Mouse (Mus musculus): Measurements from ENCODE around the gene Xylt1. TPM values are rescaled to one million over a fixed set of nuclear protein-coding genes. Genes with fewer than 3 reads are reported as not detected.

Xylt1 gene
- polyA plus RNA-seq, 1 experiment from 2014 or later: 2.1 TPM

GRCm38 (mm10) chr7:117381188-117381981 is 606 bp downstream of the Xylt1 start:
- Histone ChIP-seq H3K36me3 (no peaks in the 10 kb centered on the region), H3K4me3 (peak overlapping the region; percentile 74), H3K4me1 (peaks cover 26% of the 10 kb centered on the region), H3K9me3 (no peaks in the 10 kb centered on the region), H3K9ac (replicated peaks) (peak overlapping the region; percentile 74), H3K27ac (replicated peaks) (peak overlapping the region; percentile 76), H3K4me2 (replicated peaks) (peak overlapping the region; percentile 70), H3K27me3 (peaks cover 37% of the 10 kb centered on the region)
- WGBS: under 1% methylated on average over 63 of the region's 64 CpGs
- ATAC-seq (ENCODE audit: low FRiP score, low read depth): peak; percentile 78

- 34% methylated on average over 2 of the region's 2 CpGs for WGBS
- Histone ChIP-seq H3K27me3 (peaks cover 37% of the 10 kb centered on the region), H3K36me3 (no peaks in the 10 kb centered on the region), H3K4me3 (peak overlapping the region; percentile 74), H3K4me1 (peaks cover 26% of the 10 kb centered on the region), H3K4me2 (replicated peaks) (peak overlapping the region; percentile 70), H3K27ac (replicated peaks) (no peak overlapping the region), H3K9ac (replicated peaks) (peak overlapping the region; percentile 74), H3K9me3 (no peaks in the 10 kb centered on the region)
- no peak for ATAC-seq (ENCODE audit: low FRiP score, low read depth)
Observed at GRCm38 (mm10) chr7:117382006-117382405, 1.2 kb downstream of the Xylt1 start.

GRCm38 (mm10) chr7:117383147-117383940 is 2.6 kb downstream of the Xylt1 start:
- Histone ChIP-seq H3K4me1 (peaks cover 26% of the 10 kb centered on the region), H3K27me3 (peaks cover 26% of the 10 kb centered on the region), H3K9ac (replicated peaks) (no peak overlapping the region), H3K9me3 (no peaks in the 10 kb centered on the region), H3K4me2 (replicated peaks) (peak overlapping the region; percentile 70), H3K36me3 (no peaks in the 10 kb centered on the region), H3K27ac (replicated peaks) (no peak overlapping the region), H3K4me3 (0 out of 2 replicates have a peak overlapping the region, but pooled peaks have one; percentile 74)
- ATAC-seq (ENCODE audit: low FRiP score, low read depth): no peak
- WGBS: 68% methylated on average over 7 of the region's 7 CpGs

GRCm38 (mm10) chr7:117386376-117386775 is 5.6 kb downstream of the Xylt1 start:
- no peak overlapping the region for H3K9ac ChIP-seq (replicated peaks)
- no peak overlapping the region for H3K27ac ChIP-seq (replicated peaks)
- H3K4me2 ChIP-seq (replicated peaks): no peak overlapping the region
- H3K4me3 ChIP-seq: no peak overlapping the region
- 78% methylated on average over 4 of the region's 4 CpGs for WGBS
- H3K4me1 ChIP-seq: peaks cover 21% of the 10 kb centered on the region
- no peaks in the 10 kb centered on the region for H3K36me3 ChIP-seq
- H3K9me3 ChIP-seq: no peaks in the 10 kb centered on the region
- H3K27me3 ChIP-seq: peaks cover 8% of the 10 kb centered on the region
- no peak for ATAC-seq (ENCODE audit: low FRiP score, low read depth)

GRCm38 (mm10) chr7:117388284-117388988 is 7.7 kb downstream of the Xylt1 start:
- Histone ChIP-seq H3K4me3 (no peak overlapping the region), H3K27me3 (no peaks in the 10 kb centered on the region), H3K4me1 (peaks cover 5% of the 10 kb centered on the region; the same call in 1 of the 2 replicates), H3K4me2 (replicated peaks) (no peak overlapping the region), H3K9ac (replicated peaks) (no peak overlapping the region), H3K27ac (replicated peaks) (no peak overlapping the region), H3K9me3 (no peaks in the 10 kb centered on the region), H3K36me3 (no peaks in the 10 kb centered on the region)
- no peak for ATAC-seq (ENCODE audit: low FRiP score, low read depth)
- 86% methylated on average over 9 of the region's 9 CpGs for WGBS

GRCm38 (mm10) chr7:117389048-117389447 is 8.3 kb downstream of the Xylt1 start:
- H3K9ac ChIP-seq (replicated peaks): no peak overlapping the region
- no peaks in the 10 kb centered on the region for H3K9me3 ChIP-seq
- H3K27me3 ChIP-seq: no peaks in the 10 kb centered on the region
- WGBS: 91% methylated on average over 3 of the region's 3 CpGs
- H3K36me3 ChIP-seq: no peaks in the 10 kb centered on the region
- no peak overlapping the region for H3K4me2 ChIP-seq (replicated peaks)
- H3K4me1 ChIP-seq: peaks cover 3% of the 10 kb centered on the region; the same call in 1 of the 2 replicates
- H3K4me3 ChIP-seq: no peak overlapping the region
- ATAC-seq (ENCODE audit: low FRiP score, low read depth): no peak
- no peak overlapping the region for H3K27ac ChIP-seq (replicated peaks)

- Histone ChIP-seq H3K36me3 (no peaks in the 10 kb centered on the region), H3K27ac (replicated peaks) (no peak overlapping the region), H3K9me3 (no peaks in the 10 kb centered on the region), H3K4me1 (no peaks in the 10 kb centered on the region; the same call in 1 of the 2 replicates), H3K4me3 (no peak overlapping the region), H3K4me2 (replicated peaks) (no peak overlapping the region), H3K27me3 (no peaks in the 10 kb centered on the region), H3K9ac (replicated peaks) (no peak overlapping the region)
- no peak for ATAC-seq (ENCODE audit: low FRiP score, low read depth)
- WGBS: 83% methylated on average over 13 of the region's 13 CpGs
Observed at GRCm38 (mm10) chr7:117392863-117393569, 12.2 kb downstream of the Xylt1 start.

GRCm38 (mm10) chr7:117393976-117394375 is 13.2 kb downstream of the Xylt1 start:
- WGBS: 88% methylated on average over 4 of the region's 4 CpGs
- no peak for ATAC-seq (ENCODE audit: low FRiP score, low read depth)
- no peak overlapping the region for H3K4me2 ChIP-seq (replicated peaks)
- H3K36me3 ChIP-seq: no peaks in the 10 kb centered on the region
- H3K4me3 ChIP-seq: no peak overlapping the region
- H3K27ac ChIP-seq (replicated peaks): no peak overlapping the region
- no peaks in the 10 kb centered on the region; the same call in 1 of the 2 replicates for H3K4me1 ChIP-seq
- H3K27me3 ChIP-seq: no peaks in the 10 kb centered on the region
- H3K9ac ChIP-seq (replicated peaks): no peak overlapping the region
- H3K9me3 ChIP-seq: no peaks in the 10 kb centered on the region

GRCm38 (mm10) chr7:117394380-117394779 is 13.6 kb downstream of the Xylt1 start:
- no peaks in the 10 kb centered on the region for H3K27me3 ChIP-seq
- H3K9ac ChIP-seq (replicated peaks): no peak overlapping the region
- no peaks in the 10 kb centered on the region for H3K36me3 ChIP-seq
- no peak overlapping the region for H3K4me2 ChIP-seq (replicated peaks)
- no peak overlapping the region for H3K27ac ChIP-seq (replicated peaks)
- 86% methylated on average over 6 of the region's 6 CpGs for WGBS
- no peak overlapping the region for H3K4me3 ChIP-seq
- H3K4me1 ChIP-seq: no peaks in the 10 kb centered on the region; the same call in 1 of the 2 replicates
- ATAC-seq (ENCODE audit: low FRiP score, low read depth): no peak
- no peaks in the 10 kb centered on the region for H3K9me3 ChIP-seq

- WGBS: 85% methylated on average over 6 of the region's 6 CpGs
Observed at GRCm38 (mm10) chr7:117395511-117395910, 14.7 kb downstream of the Xylt1 start.

GRCm38 (mm10) chr7:117397877-117398276 is 17.1 kb downstream of the Xylt1 start:
- WGBS: 94% methylated on average over 6 of the region's 6 CpGs
- Histone ChIP-seq H3K27me3 (no peaks in the 10 kb centered on the region), H3K36me3 (no peaks in the 10 kb centered on the region), H3K27ac (replicated peaks) (no peak overlapping the region), H3K9me3 (no peaks in the 10 kb centered on the region), H3K9ac (replicated peaks) (no peak overlapping the region), H3K4me3 (no peak overlapping the region), H3K4me1 (peaks cover 10% of the 10 kb centered on the region; the same call in 1 of the 2 replicates), H3K4me2 (replicated peaks) (no peak overlapping the region)
- ATAC-seq (ENCODE audit: low FRiP score, low read depth): no peak

More at GRCm38 (mm10) chr7:117395511-117395910, 14.7 kb downstream of the Xylt1 start:
- Histone ChIP-seq H3K27ac (replicated peaks) (no peak overlapping the region), H3K4me1 (no peaks in the 10 kb centered on the region; the same call in 1 of the 2 replicates), H3K9me3 (no peaks in the 10 kb centered on the region), H3K4me2 (replicated peaks) (no peak overlapping the region), H3K9ac (replicated peaks) (no peak overlapping the region), H3K27me3 (no peaks in the 10 kb centered on the region), H3K4me3 (no peak overlapping the region), H3K36me3 (no peaks in the 10 kb centered on the region)
- no peak for ATAC-seq (ENCODE audit: low FRiP score, low read depth)
